Mouse (Mus musculus) cerebellum, postnatal 10 days (tissue): ENCODE measurements around the gene Otx2.
"Not testable (repeated sequence)": the region's sequence is repeated elsewhere in the genome, so short reads cannot be mapped to it uniquely, and the experiment has no call there.

Experiments used
- DNase-seq, 2 experiments: peaks; one replicate each; pipeline ENCODE4 v3.0.0; 2021; ENCODE audit warnings: mixed read lengths in 2 of 2

Gene Otx2

GRCm38 (mm10) chr14:48653676-48654510, 19.7 kb downstream of the Otx2 start:
- DNase-seq = no peak

GRCm38 (mm10) chr14:48653081-48653480, 20.5 kb downstream of the Otx2 start:
- DNase-seq = no peak

GRCm38 (mm10) chr14:48652256-48652655, 21.4 kb downstream of the Otx2 start:
- peak in 1 of 2 experiments; percentile 24 for DNase-seq

- DNase-seq = peak; percentile 59 to 77
Measured at GRCm38 (mm10) chr14:48651471-48652211, 22.0 kb downstream of the Otx2 start.

- DNase-seq = peak; percentile 80 to 89
Measured at GRCm38 (mm10) chr14:48641462-48642395, 31.9 kb downstream of the Otx2 start.

- no peak for DNase-seq
Measured at GRCm38 (mm10) chr14:48633141-48633540, 40.5 kb downstream of the Otx2 start.

GRCm38 (mm10) chr14:48632335-48632734, 41.3 kb downstream of the Otx2 start:
- no peak for DNase-seq

- peak; percentile 65 to 69 for DNase-seq
Measured at GRCm38 (mm10) chr14:48631486-48631885, 42.1 kb downstream of the Otx2 start.

- DNase-seq = no peak
Measured at GRCm38 (mm10) chr14:48629404-48629803, 44.2 kb downstream of the Otx2 start.

GRCm38 (mm10) chr14:48626271-48626670, 47.3 kb downstream of the Otx2 start:
- no peak for DNase-seq

GRCm38 (mm10) chr14:48625331-48625694, 48.3 kb downstream of the Otx2 start:
- peak in 1 of 2 experiments; percentile 33 for DNase-seq

- DNase-seq = peak; percentile 94 to 95
Measured at GRCm38 (mm10) chr14:48624596-48625330, 48.9 kb downstream of the Otx2 start.

GRCm38 (mm10) chr14:48622726-48623125, 50.9 kb downstream of the Otx2 start:
- DNase-seq = not testable (repeated sequence)

GRCm38 (mm10) chr14:48616361-48616760, 57.3 kb downstream of the Otx2 start:
- peak; percentile 23 to 40 for DNase-seq

- DNase-seq = peak; percentile 73 to 79
Measured at GRCm38 (mm10) chr14:48608641-48609310, 64.8 kb downstream of the Otx2 start.
